Mouse (Mus musculus) left cerebral cortex, postnatal 4 days (tissue): ENCODE measurements around the gene Spint1. TPM values are rescaled to one million over a fixed set of nuclear protein-coding genes. Genes with fewer than 3 reads are reported as not detected.

ENCODE experiments used
- DNase-seq: peaks from one replicate; pipeline ENCODE4 v3.0.0-alpha.2; 2022
- intact Hi-C: fragments of 180-260 bp; cut with DNase I; formaldehyde crosslinking; loops from one replicate; pipeline ENCODE4 v1.15.1; 2025
- total RNA-seq, 2 experiments: library from RNA; stranded (reverse); gene quantifications; 2 replicates each; pipeline ENCODE4 v1.2.3; 2021

Spint1 gene
- total RNA-seq, 2 experiments from 2014 or later: 0.26 to 0.83 TPM

DNA sequence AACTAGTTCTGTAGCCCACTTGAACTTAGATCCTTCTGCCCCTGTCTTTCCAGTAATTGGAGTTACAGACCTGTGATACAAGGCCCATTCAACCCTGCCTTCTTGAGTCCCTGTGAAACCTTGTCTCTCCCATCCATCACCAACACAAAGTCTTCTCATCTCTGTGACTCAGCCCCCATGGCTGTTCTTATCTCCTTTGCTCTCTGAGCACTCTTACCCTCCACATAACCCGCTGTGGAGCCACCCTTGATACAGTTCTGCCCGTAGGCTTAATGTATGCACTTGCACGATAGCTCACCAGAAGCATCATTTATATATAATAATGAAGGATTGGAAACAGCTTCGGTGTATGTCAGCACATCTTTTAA lies 3.6 kb downstream of the Spint1 start:
- intact Hi-C loops: no loop called here
- no peak for DNase-seq

DNA sequence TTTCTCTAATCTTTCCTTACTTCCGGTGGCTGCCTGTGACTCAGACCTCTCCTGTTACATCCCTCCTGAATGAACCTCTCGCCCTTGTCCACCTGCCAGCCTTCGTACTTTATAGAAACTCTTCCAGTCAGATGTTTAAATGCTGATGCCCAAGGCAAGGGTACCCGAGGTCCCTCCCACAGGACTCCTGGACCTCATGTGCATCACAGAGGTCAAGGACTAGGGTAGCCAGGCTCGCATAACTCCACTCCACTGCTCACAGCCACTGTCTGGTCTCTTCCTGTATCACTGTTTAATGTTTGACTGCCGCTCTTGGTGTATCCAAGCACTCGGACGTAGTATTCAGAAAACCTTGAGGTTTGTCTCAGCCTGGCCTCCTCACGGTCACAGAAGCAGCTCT lies 5.4 kb downstream of the Spint1 start:
- DNase-seq: no peak
- intact Hi-C loops: no loop called here

DNA sequence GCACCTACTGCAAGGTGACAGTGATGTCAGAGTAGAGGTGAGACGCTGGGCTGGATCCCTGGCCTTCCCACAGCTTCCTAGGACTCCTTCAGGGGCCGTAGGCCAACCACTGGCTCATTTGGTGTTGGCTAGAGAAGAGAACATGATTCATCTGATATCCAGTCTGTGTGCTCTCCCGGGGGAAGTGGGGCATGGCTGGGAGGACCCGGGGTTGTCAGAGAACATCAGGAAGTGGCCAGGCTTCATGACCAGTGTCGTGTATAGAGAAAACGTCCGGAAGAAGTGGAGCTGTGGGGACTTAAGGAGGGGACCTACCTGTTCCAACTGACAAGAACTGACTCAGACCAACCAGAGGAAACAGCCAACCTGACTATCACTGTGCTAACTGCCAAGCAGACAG lies 8.1 kb downstream of the Spint1 start:
- no peak for DNase-seq
- intact Hi-C loops: no loop called here

DNA sequence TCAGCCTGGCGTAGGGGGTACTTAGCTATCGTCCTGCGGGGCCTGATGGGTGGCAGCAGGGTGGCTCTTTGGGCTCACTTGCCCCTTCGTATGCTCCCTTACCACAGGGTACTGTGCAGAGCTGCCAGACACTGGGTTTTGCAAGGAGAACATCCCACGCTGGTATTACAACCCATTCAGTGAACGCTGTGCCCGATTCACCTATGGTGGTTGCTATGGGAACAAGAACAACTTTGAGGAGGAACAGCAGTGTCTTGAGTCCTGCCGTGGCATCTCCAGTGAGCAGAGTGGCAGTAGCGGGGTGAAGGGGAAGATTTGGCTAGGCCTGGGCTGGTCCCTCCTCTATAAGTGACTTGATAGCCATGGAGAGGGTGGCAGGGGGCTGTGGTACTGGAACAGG lies 10.7 kb downstream of the Spint1 start:
- DNase-seq: no peak
- intact Hi-C loops: no loop called here

DNA sequence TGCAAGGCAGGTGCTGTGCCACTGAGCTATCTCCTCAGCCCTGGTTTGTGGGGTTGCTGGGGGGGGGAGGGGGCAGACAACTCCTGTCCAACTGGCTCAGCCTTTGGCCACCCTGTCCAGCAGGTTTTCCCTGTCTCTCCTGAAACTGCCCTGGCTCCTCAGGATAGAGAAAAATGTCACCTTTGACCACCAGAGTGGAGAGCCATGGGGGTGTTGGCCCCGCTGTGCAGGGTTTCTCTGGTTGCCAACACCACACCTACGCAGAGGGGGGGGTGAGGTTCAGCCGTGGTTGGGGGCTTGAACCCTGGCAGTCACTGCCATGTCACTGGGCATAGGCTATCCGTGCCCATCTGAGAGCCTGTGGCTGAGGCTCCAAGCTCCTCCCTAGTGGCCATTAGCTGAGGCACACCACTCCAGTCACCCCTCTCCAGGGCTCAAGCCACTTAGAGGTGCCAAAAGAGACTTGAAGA lies 12.5 kb downstream of the Spint1 start:
- DNase-seq: no peak
- intact Hi-C loops: loop anchor here (5.0 kb wide), 1 partner anchor 188 kb away; no protein-coding TSS in a partner anchor

DNA sequence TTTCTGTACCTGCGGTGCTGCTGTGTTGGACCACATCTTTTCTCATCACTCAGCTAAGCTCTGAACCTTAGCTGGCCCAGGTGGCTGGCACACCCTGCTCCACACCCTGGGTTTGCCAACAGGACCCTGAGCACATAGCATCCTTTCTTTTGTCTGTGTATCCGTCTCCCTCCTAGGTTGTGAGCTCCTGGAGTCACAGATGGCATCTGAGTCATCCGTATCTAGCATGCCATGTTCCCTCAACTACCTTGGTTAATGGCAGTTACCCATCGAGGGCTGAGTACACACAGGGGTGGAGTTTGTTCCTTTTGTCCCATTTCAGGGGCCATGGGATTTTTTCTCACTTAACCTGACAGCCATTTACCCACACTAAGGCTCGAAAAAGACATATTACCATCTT lies 13.2 kb downstream of the Spint1 start:
- no peak for DNase-seq
- intact Hi-C loops: loop anchor here (5.0 kb wide), 1 partner anchor 187 kb away; no protein-coding TSS in a partner anchor

DNA sequence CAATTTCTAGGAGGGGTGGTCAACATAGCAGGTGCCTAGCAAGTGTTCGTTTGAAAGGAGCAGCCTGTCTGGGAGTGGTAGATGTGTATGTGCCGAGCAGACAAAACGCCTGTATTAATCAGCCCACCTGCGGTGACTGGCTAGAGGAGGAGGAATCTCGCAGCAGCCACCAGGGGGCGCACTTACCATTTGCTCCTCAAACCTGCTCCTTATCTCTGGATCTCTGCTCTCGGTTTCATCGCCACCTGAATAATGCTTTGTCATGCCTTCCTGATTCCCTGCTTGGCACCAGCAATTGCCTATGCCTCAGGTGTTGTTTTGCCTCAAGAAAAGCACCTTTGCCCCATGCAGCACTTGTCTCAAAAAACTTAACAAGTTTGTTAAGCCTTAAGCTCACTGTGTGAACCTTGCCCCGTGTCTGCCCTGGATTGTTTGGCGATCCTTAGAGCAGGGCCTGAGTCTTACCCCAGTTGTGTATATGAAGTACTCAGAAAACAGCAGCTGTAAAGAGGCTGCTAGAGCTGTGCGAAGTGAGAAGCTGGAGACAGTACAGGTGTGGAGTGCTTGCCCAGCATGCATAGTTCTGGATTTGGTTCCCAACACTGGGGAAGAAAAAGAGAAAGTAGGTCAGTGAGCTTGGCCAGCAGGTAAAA lies 13.8 kb downstream of the Spint1 start:
- intact Hi-C loops: loop anchor here (5.0 kb wide), 1 partner anchor 186 kb away; no protein-coding TSS in a partner anchor

DNA sequence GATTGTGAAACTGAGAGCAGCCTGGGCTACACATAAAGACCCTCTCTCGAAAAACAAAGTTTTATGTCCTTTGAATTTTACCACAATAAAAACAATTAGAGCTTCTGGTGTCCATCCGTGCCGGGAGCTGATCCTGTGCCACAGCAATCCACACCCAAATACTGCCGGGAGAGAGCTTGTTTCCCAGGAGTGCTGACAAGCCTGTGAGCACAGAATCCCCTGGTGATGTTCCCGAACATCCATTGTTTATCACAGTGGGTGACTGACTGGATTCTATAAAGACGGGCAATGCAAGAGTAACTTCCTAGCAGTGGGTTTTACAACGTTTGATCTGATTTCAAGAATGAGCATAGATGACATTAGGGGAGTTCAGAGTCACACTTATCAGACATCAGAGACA lies 17.8 kb downstream of the Spint1 start:
- no peak for DNase-seq
- intact Hi-C loops: loop anchor here (5.0 kb wide), 1 partner anchor 182 kb away; no protein-coding TSS in a partner anchor

More for the DNA sequence above, 13.8 kb downstream of the Spint1 start:
- peak; percentile 90 for DNase-seq

DNA sequence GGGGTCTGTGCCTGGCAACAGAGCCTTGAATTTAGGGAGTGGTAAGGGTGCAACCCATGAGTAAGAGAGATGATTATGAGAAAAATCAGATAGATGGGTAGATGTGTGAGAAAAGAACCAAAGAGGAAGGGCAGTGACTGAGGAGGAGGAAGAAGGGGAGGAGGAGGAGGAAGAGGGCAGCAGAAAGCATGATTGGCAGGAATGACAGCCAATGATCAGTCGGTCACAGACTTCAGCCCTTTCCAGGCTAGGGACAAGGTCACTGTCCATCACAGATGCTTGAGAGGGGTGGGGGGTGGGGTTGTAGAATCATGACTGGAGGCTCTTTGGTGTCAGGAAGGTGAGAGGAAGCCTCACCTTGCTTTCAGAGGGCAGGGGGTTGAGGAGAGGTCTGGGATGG lies 23.4 kb downstream of the Spint1 start:
- intact Hi-C loops: no loop called here

DNA sequence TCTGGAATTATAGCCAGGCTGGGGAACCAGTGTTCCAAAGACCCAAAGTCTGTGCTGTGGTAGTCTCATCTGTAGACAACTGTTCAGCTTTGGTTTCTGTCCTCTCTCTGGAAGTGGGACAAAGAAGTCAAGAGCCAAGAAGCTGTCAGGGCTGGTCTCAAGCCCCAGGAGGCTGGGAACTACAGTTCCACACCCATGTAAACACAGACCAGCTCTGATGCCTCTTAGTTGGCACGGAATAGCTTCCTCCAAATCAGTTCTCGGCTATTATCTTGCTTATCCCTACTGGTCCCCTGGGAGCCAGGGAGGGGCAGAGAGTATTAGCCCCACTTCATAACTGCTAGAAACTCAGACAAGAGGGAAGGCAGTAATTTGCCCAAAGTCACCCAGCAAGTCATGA lies 24.2 kb downstream of the Spint1 start:
- no peak for DNase-seq
- intact Hi-C loops: no loop called here

More for the DNA sequence above, 23.4 kb downstream of the Spint1 start:
- no peak for DNase-seq

DNA sequence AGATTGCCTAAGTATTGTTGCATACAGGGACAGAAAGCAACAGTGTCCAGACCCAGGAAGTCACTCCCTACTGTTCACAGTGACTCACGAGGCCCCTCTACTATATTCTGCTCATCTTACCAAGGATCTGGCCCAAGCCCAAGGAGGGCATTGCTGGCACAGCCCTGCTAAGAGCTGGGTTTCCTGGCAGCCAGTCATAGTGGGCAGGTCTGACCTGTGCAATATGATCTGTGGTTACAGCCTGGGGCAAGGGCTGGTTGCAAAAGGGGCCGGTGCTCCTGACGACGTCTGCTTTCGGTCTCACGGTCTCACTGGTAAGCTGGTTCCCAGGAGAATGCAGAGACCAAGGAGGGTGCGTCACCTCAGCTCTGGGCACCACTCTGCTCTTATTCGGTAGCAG lies 25.8 kb downstream of the Spint1 start:
- peak; percentile 74 for DNase-seq
- intact Hi-C loops: no loop called here

DNA sequence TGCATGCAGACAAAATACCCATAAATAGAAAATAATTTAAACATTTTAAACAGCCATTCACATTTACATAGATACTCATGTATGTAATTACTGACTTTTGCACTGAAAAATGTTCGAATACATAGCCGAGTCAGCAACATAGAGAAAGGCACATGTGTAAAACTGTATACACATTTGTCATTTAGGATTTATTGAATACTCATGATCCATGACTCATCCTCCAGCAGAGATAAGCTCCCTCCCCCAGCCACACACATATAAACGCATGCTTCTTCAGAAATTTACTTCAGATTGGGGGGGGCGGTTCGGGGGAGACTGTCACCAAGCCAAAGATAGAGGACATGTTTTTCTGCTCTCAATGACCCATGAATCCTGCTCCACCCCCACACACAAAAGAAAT lies 26.7 kb downstream of the Spint1 start:
- intact Hi-C loops: no loop called here
- no peak for DNase-seq

DNA sequence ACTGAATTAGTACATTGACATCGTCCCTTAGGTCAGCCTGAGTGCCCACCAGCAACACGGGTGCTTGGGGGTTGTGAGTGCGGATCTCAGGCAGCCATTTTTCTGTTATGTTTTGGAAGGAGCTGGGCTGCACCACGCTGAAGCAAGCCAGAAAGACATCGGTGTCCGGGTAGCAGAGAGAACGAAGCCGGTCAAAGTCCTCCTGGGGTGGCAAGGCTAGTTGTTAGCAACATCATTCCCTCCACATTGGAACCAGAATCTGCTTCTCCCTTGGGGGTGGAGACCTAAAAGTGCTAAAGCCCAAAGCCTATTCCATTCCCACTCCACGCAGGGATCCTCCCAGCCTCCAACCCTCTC lies 33.1 kb downstream of the Spint1 start:
- no peak for DNase-seq
- intact Hi-C loops: no loop called here

DNA sequence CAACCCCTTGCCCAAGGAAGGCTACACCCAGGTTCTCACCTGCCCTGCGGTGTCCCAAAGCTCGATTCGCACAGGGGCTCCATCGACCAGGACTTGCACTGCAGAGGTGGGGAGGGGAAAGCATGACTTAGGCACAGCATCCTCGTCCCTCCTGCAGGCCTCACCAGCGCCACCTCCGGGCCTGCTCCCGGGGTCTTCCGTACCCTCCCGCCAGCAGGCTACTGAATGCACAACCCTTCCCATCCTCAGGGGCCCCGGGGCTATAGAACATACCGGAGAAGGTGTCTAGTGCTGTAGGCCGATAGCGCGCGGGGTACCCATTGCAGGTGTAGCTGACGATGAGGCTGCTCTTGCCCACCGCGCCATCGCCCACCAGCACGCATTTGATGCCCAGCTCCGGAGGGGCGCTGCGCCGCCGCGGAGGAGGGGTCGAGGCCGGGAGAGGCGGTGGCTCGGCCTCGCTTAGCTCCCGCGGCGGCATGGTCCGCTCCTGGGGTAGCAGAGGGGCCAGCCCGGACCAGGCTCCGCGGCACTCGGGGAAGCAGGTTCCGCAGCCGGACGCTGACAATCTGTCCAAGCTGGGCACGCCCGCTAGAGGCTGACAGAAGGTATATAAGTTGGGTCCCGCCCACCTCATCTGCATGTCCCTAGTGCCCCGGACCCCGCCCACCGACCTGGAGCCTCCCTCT lies 33.6 kb downstream of the Spint1 start, which contains the start of gene Rhov:
TSS of gene Rhov (minus strand) at position 630 of the 689 bp plus-strand sequence.
- intact Hi-C loops: no loop called here
- DNase-seq: peak; percentile 79

DNA sequence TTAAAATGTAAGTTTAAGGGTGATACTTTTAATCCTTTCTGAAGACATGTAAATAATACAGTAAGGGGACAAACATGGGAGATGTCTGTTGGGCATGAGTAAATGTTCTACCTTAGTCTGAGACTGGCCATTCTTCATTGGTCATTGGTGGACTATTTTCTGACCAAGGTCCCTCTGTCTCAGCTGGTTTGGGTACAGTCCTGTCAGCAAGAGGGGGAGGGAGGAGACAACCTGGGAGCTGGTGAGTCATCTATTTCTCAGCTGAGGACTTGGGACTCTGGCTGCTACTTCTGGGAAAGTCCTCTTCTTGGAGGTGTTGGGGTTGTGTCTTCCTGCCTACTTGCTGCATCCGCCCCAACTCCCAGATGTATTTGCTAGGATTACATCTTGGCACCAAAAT lies 37.0 kb downstream of the Spint1 start:
- intact Hi-C loops: no loop called here
- no peak for DNase-seq

DNA sequence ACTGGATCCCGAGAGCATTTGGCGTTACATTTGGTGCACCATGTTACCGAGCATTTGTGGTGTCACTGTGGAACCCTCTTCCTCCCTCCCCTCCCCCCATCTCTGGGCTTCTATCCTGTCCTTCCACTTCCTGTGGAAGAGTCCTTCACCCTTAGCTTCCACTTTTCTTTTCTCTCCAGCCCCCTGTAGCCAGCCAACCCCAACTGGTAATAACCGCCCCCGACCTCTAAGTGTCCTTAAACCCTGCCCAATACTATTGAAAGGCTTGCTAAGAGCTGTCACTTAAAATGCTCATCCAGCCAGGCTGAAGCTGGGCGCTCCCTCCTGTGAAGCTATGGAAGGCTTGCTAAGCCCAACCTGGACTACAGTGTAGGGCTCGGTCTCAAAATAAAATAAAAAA lies 39.8 kb downstream of the Spint1 start:
- no peak for DNase-seq

DNA sequence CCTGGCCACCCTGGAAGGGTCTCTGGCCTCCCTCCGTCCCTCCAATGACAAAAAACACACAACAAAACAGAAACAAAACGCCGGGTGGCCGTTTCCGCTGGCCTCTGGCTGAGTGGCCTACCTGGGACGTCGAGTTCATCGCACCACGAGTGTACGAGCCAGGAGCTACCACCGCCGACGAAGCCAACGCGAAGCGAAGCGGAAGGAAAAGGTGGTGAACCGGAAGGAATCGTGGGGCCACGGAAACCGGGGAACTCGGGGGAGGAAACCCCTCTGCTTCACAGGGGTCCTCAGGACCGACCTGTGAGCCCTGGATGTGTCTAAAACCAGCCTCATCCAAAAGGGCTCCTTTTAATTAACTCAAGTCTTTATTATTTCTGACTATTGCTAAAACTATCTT lies 40.6 kb downstream of the Spint1 start:
- intact Hi-C loops: no loop called here

More for the DNA sequence above, 39.8 kb downstream of the Spint1 start:
- intact Hi-C loops: no loop called here

DNA sequence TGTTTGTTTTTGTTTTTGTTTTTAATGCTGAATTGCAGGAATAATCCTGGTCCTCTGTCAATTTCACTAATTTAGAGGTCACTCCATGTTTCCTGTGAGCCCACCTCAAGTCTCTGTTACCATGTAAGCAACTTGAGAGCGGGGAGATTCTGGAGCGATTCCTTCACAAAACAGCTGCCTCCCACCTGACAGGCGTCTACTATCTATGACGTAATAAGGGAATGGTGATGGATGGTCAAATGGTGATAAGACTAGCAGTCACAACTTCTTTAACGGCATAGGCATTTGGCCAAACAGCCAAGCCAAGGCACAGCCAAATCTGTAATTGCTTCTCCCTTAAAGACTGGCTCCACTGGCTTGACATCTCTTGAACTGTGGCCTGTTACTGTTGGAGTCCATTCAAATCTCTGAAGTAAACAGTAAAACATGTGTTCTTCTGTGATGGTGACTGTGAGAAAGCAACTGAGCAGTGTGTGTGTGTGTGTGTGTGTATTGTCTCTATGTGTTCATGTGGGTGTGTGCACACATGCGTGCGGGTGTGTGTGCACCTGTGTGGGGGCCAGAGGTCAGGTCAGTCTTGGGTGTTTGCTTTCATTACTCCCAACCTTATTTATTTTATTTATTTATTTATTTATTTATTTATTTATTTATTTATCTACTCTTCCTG lies 44.9 kb downstream of the Spint1 start:
- DNase-seq: no peak
- intact Hi-C loops: loop anchor here (10.0 kb wide), 1 partner anchor 247 kb away; the partner anchor contains the start of gene Rpusd2

More for the DNA sequence above, 40.6 kb downstream of the Spint1 start:
- no peak for DNase-seq

DNA sequence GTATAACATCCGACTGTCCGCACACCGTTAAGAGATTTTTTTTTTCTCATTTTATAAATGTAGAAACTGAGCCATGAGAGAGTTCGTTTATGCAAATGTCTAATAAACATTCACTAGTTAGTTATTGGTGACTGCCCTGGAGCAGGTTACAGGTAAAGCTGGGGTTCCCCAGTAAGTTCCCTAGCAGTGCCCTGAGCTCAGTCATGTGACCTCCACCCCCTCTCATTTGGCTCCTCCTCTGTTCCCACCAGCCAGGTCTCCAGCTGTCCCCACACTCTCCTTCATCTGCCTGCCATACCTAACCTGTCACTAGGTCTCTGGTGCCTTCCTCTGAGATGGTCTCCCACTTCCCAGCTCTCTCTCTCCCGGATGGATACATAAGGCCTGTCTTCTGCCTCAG lies 50.2 kb downstream of the Spint1 start:
- intact Hi-C loops: loop anchor here (10.0 kb wide), 1 partner anchor 253 kb away; the partner anchor contains the start of gene Rpusd2
- no peak for DNase-seq

DNA sequence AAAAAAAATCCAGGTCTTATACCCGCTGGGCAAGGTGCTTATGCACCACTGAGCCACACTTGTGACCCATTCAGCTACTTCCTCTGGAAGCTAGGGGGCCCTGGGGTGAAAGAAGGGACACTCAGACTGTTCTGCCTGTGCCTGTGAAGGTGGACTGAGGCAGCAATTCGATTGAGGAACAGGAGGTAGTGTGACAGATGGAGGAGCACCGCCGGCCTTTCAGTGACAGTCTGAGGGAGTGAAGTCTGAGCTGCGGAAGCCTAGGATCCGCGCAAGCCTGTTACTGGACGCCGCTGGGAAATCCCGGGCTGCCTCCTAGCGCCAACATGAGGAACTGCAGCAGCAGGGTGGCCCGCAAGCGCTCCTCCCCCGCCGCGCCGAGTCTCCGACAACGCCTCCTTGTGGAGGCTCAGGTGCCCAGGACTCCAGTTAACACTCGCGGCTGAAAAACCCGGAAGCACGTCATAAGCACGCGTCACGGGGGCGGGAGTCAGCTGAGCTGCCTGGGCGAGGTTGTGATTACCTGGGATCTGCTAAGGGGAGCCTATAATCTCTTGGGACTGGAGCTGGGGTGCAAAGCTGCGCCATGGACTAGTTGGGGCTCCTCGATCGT lies 51.2 kb downstream of the Spint1 start, which contains the start of gene Vps18:
TSS of gene Vps18 (plus strand) at position 471 of the 613 bp plus-strand sequence.
- intact Hi-C loops: loop anchor here (10.0 kb wide), 1 partner anchor 254 kb away; the partner anchor contains the start of gene Rpusd2
- DNase-seq: peak; percentile 98

DNA sequence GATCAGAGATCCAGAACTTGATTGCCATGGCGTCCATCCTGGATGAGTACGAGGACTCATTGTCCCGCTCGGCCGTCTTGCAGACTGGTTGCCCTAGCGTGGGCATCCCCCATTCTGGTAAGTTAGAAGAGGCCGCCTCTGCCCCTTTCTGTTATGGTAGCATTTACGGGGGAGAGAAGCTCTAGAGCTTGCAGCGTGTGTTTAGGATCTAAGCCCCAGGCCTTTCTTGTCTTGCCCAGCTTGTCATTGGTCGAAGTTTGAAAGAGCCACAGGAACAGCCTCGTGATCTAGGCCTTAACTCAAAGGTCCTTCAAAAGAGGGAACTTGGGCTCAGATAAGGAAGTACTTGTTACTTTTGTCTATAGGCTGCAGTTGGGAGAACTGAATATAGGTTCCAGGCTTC lies 51.9 kb downstream of the Spint1 start:
- intact Hi-C loops: loop anchor here (10.0 kb wide), 1 partner anchor 254 kb away; the partner anchor contains the start of gene Rpusd2
- DNase-seq: no peak
